Mouse (Mus musculus): ENCODE measurements around the gene Gm6904.

GRCm38 (mm10) chr14:59229822-59230221 lies 30.2 kb downstream of the Gm6904 start:
- TF ChIP-seq POLR2A (IDR thresholded peaks at IDR 0.05; ENCODE audit: borderline replicate concordance, extremely low read depth, low read depth, low read length) (no peak), CTCF (IDR thresholded peaks at IDR 0.05; ENCODE audit: insufficient read depth, low read length) (0 out of 2 replicates have a peak, but pooled peaks have one; percentile 5)
